Mouse (Mus musculus): ENCODE measurements at regions not wholly inside any gene's neighbourhood (a gene's known extent, or its start where the extent isn't known, plus 50 kb on each side); places are given as distances from the start of the nearest gene placed in this dataset.
A peak's percentile ranks its signal among the peaks of the same experiment; 100 is the strongest.

- no peak for ATAC-seq (ENCODE audit: insufficient number of reproducible peaks, low FRiP score, low TSS enrichment)
Observed at GRCm38 (mm10) chr10:44959968-44960367, 107.0 kb upstream of the Prep start.

GRCm38 (mm10) chr10:44945205-44945725 is 121.7 kb upstream of the Prep start:
- no peak for ATAC-seq (ENCODE audit: insufficient number of reproducible peaks, low FRiP score, low TSS enrichment)

GRCm38 (mm10) chr10:44939403-44939802 is 127.6 kb upstream of the Prep start:
- peak; percentile 61; the same call in 1 of the 2 replicates for ATAC-seq (ENCODE audit: insufficient number of reproducible peaks, low FRiP score, low TSS enrichment)

- ATAC-seq (ENCODE audit: insufficient number of reproducible peaks, low FRiP score, low TSS enrichment): no peak
Observed at GRCm38 (mm10) chr10:44936976-44937500, 130.0 kb upstream of the Prep start.

- no peak for ATAC-seq (ENCODE audit: insufficient number of reproducible peaks, low FRiP score, low TSS enrichment)
Observed at GRCm38 (mm10) chr10:44930796-44931195, 136.2 kb upstream of the Prep start.

- ATAC-seq (ENCODE audit: insufficient number of reproducible peaks, low FRiP score, low TSS enrichment): no peak
Observed at GRCm38 (mm10) chr10:44913751-44914388, 153.1 kb upstream of the Prep start.

GRCm38 (mm10) chr10:44904520-44904919 is 162.5 kb upstream of the Prep start:
- ATAC-seq (ENCODE audit: insufficient number of reproducible peaks, low FRiP score, low TSS enrichment): no peak

- no peak for ATAC-seq (ENCODE audit: insufficient number of reproducible peaks, low FRiP score, low TSS enrichment)
Observed at GRCm38 (mm10) chr10:44901203-44901602, 165.8 kb upstream of the Prep start.

GRCm38 (mm10) chr10:44892124-44892523 is 174.9 kb upstream of the Prep start:
- no peak for ATAC-seq (ENCODE audit: insufficient number of reproducible peaks, low FRiP score, low TSS enrichment)

- no peak for ATAC-seq (ENCODE audit: insufficient number of reproducible peaks, low FRiP score, low TSS enrichment)
Observed at GRCm38 (mm10) chr10:44887081-44887683, 179.8 kb upstream of the Prep start.

- ATAC-seq (ENCODE audit: insufficient number of reproducible peaks, low FRiP score, low TSS enrichment): no peak
Observed at GRCm38 (mm10) chr10:44881967-44882366, 185.0 kb upstream of the Prep start.

GRCm38 (mm10) chr10:44877076-44877663 is 189.8 kb upstream of the Prep start:
- no peak for ATAC-seq (ENCODE audit: insufficient number of reproducible peaks, low FRiP score, low TSS enrichment)

GRCm38 (mm10) chr10:44873642-44874285 is 193.2 kb upstream of the Prep start:
- no peak for ATAC-seq (ENCODE audit: insufficient number of reproducible peaks, low FRiP score, low TSS enrichment)

- ATAC-seq (ENCODE audit: insufficient number of reproducible peaks, low FRiP score, low TSS enrichment): no peak
Observed at GRCm38 (mm10) chr10:44864191-44864747, 202.7 kb upstream of the Prep start.

GRCm38 (mm10) chr10:44862360-44862674 is 204.7 kb upstream of the Prep start:
- no peak for ATAC-seq (ENCODE audit: insufficient number of reproducible peaks, low FRiP score, low TSS enrichment)

GRCm38 (mm10) chr10:44861671-44862359 is 205.2 kb upstream of the Prep start:
- no peak for ATAC-seq (ENCODE audit: insufficient number of reproducible peaks, low FRiP score, low TSS enrichment)

GRCm38 (mm10) chr10:44857444-44857843 is 209.6 kb upstream of the Prep start:
- no peak for ATAC-seq (ENCODE audit: insufficient number of reproducible peaks, low FRiP score, low TSS enrichment)

- no peak for ATAC-seq (ENCODE audit: insufficient number of reproducible peaks, low FRiP score, low TSS enrichment)
Observed at GRCm38 (mm10) chr10:44854109-44854508, 212.9 kb upstream of the Prep start.

- no peak for ATAC-seq (ENCODE audit: insufficient number of reproducible peaks, low FRiP score, low TSS enrichment)
Observed at GRCm38 (mm10) chr10:44849016-44849415, 218.0 kb upstream of the Prep start.

- no peak for ATAC-seq (ENCODE audit: insufficient number of reproducible peaks, low FRiP score, low TSS enrichment)
Observed at GRCm38 (mm10) chr10:44846765-44847164, 220.2 kb upstream of the Prep start.
